ENCODE assay signal across 18 mouse cellular contexts in the genomic region with DNA sequence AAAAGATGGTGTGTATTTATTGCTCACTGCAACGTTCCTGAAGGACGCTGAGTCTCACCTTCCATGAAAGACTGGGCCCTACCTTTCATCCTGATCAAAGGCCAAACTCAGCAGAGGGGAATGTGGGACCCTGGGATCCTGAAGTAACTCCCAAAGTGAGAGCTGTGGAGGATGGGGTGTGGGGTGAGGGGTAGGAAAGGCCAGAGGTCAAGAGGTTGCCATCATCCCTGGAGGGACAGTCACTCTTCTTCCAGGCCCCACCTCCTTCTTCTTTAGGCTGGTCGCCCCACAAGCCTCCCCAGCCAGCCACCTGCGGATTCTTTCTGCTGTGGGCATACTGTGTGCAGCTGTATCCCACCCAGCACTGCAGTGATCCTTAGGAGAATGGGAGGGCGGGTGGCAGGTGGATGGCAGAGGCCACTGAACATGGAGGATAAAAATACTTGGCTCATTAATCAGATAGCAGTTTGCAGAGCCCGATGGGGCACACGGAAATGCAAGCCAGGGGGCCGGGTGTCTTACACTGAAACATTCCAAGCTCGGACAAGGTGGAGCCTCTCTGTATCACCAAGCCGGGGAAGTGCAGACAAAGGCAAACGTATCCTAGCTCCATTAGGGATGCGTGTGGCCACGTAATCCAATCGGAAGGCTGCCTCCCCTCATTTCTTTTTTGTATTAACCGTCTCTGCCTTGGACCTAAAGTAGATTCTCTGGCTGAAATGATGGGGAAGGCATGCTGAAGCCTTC. TPM values are rescaled to one million over a fixed set of nuclear protein-coding genes. Genes with fewer than 3 reads are reported as not detected.
DNase-seq lines count a peak whose midpoint lies in the region; ATAC-seq lines count a peak whose summit lies in the region.
"Had no signal": no experiment of that assay in that cellular context is flagged by ENCODE, and none has a peak within 500 bp of the region (broad histone marks: within the 10 kb centered on the region; RNA-seq: fewer than 3 reads in every experiment).

No protein-coding gene starts in this region.

- H3K9ac ChIP-seq in hindbrain, embryonic 13.5 days, result no peak overlapping the region
- no peak overlapping the region for H3K9ac ChIP-seq in hindbrain, embryonic 14.5 days
- peak overlapping the region; percentile 15 for H3K9ac ChIP-seq in heart, embryonic 16.5 days (ENCODE audit: low read length)
- H3K9ac ChIP-seq: neural tube, embryonic 15.5 days had no signal

- WGBS in hindbrain, embryonic 13.5 days, result 47% methylated on average over 15 of the region's 15 CpGs
- 43% methylated on average over 15 of the region's 15 CpGs for WGBS in hindbrain, embryonic 14.5 days
- 45% methylated on average over 15 of the region's 15 CpGs for WGBS in heart, embryonic 16.5 days

- H3K27me3 ChIP-seq in hindbrain, embryonic 13.5 days, result no peaks in the 10 kb centered on the region
- H3K27me3 ChIP-seq in hindbrain, embryonic 14.5 days (ENCODE audit: control insufficient read depth, insufficient read depth, low read length), result no peaks in the 10 kb centered on the region
- no peaks in the 10 kb centered on the region for H3K27me3 ChIP-seq in heart, embryonic 16.5 days (ENCODE audit: control insufficient read depth, insufficient read depth, low read length)
- H3K27me3 ChIP-seq: neural tube, embryonic 15.5 days had no signal

- ATAC-seq in hindbrain, embryonic 13.5 days (ENCODE audit: low FRiP score), result no peak
- no peak for ATAC-seq in hindbrain, embryonic 14.5 days (ENCODE audit: low FRiP score)
- ATAC-seq in heart, embryonic 16.5 days (replicated peaks; ENCODE audit: extremely low read depth, insufficient read depth, low FRiP score), result no peak
- no peak for ATAC-seq in CD4-positive, CD25-positive, alpha-beta regulatory T cell, adult 4 months

- peak; percentile 34 for DNase-seq in gastrocnemius, postnatal 10 days
- DNase-seq in gastrocnemius, adult 18-20 months (ENCODE audit: low spot score), result no peak
- no peak for DNase-seq in hindbrain, embryonic 14.5 days (ENCODE audit: low spot score)
- DNase-seq in R1 (ENCODE audit: low read depth, low spot score), result peak; percentile 87
- DNase-seq in right cerebral cortex, postnatal 36 days (ENCODE audit: low spot score in 2 of 2), result no peak
- DNase-seq: cerebellum, adult 11-12 months; layer of hippocampus, adult 9-11 months; left cerebral cortex, postnatal 4 days; lung, postnatal 4 days; thymus, postnatal 4 days had no signal

- no peak overlapping the region for H3K4me3 ChIP-seq in hindbrain, embryonic 13.5 days
- no peak overlapping the region for H3K4me3 ChIP-seq in hindbrain, embryonic 14.5 days (replicated peaks; ENCODE audit: low read length)
- no peak overlapping the region for H3K4me3 ChIP-seq in heart, embryonic 16.5 days (ENCODE audit: low read length)
- H3K4me3 ChIP-seq: neural tube, embryonic 15.5 days had no signal

- 0 out of 2 replicates have a peak overlapping the region, but pooled peaks have one; percentile 35 for H3K27ac ChIP-seq in hindbrain, embryonic 13.5 days
- no peak overlapping the region for H3K27ac ChIP-seq in hindbrain, embryonic 14.5 days
- peak overlapping the region; percentile 95 for H3K27ac ChIP-seq in heart, embryonic 16.5 days (ENCODE audit: low read length)
- H3K27ac ChIP-seq: neural tube, embryonic 15.5 days had no signal

- peaks cover 65% of the 10 kb centered on the region for H3K4me1 ChIP-seq in hindbrain, embryonic 13.5 days (replicated peaks)
- peaks cover 27% of the 10 kb centered on the region for H3K4me1 ChIP-seq in hindbrain, embryonic 14.5 days (replicated peaks; ENCODE audit: control insufficient read depth, insufficient read depth, low read length)
- peaks cover 71% of the 10 kb centered on the region for H3K4me1 ChIP-seq in heart, embryonic 16.5 days (ENCODE audit: control insufficient read depth, insufficient read depth, low read length)

- no peaks in the 10 kb centered on the region for H3K9me3 ChIP-seq in hindbrain, embryonic 13.5 days
- no peaks in the 10 kb centered on the region for H3K9me3 ChIP-seq in hindbrain, embryonic 14.5 days (ENCODE audit: control insufficient read depth, low read length)
- no peaks in the 10 kb centered on the region for H3K9me3 ChIP-seq in heart, embryonic 16.5 days (replicated peaks; ENCODE audit: control insufficient read depth, low read length)
- H3K9me3 ChIP-seq: neural tube, embryonic 15.5 days had no signal

- H3K36me3 ChIP-seq in hindbrain, embryonic 13.5 days, result no peaks in the 10 kb centered on the region
- H3K36me3 ChIP-seq in hindbrain, embryonic 14.5 days (replicated peaks; ENCODE audit: control insufficient read depth, insufficient read depth), result no peaks in the 10 kb centered on the region
- no peaks in the 10 kb centered on the region for H3K36me3 ChIP-seq in heart, embryonic 16.5 days (ENCODE audit: control insufficient read depth, insufficient read depth)
- H3K36me3 ChIP-seq: neural tube, embryonic 15.5 days had no signal

- H3K4me2 ChIP-seq in hindbrain, embryonic 13.5 days, result no peak overlapping the region
- no peak overlapping the region for H3K4me2 ChIP-seq in hindbrain, embryonic 14.5 days (replicated peaks)
- peak overlapping the region; percentile 25 for H3K4me2 ChIP-seq in heart, embryonic 16.5 days (ENCODE audit: low read depth, low read length)
- H3K4me2 ChIP-seq: neural tube, embryonic 15.5 days had no signal

RNA-seq across cellular contexts. Expression of a gene that starts 1.3 kb away (rescaled TPM):
- total RNA-seq in gastrocnemius, postnatal 10 days (2021), result 1,000 to 10,000 TPM; 4,961 to 5,359 TPM
- 1,000 to 10,000 TPM; 2,670 to 3,214 TPM for total RNA-seq in gastrocnemius, adult 18-20 months (2021)
- 2.3 and 2.4 TPM in 2 replicates for polyA plus RNA-seq in hindbrain, embryonic 13.5 days (2015; fragmentation: Nextera tagmentation; extraction: Ambion mirVana)
- 1.4 and 2.2 TPM in 2 replicates for polyA plus RNA-seq in hindbrain, embryonic 14.5 days (2014; fragmentation: Nextera tagmentation; extraction: Ambion mirVana)
- 106 and 108 TPM in 2 replicates for polyA plus RNA-seq in heart, embryonic 16.5 days (2015; fragmentation: Nextera tagmentation; extraction: Ambion mirVana)
- not detected for polyA plus RNA-seq in CD4-positive, CD25-positive, alpha-beta regulatory T cell, adult 4 months (2017; shearing (Covaris generic))
- total RNA-seq: monocyte, adult 5-6 weeks had no signal

RNA-seq across cellular contexts. Expression of a gene that starts 11.7 kb away (rescaled TPM):
- total RNA-seq in gastrocnemius, postnatal 10 days (2021), result 10 to 100 TPM; 72.5 to 82.1 TPM
- total RNA-seq in gastrocnemius, adult 18-20 months (2021), result 10 to 100 TPM; 20.2 to 33.2 TPM
- 400 and 410 TPM in 2 replicates for polyA plus RNA-seq in hindbrain, embryonic 13.5 days (2015; fragmentation: Nextera tagmentation; extraction: Ambion mirVana)
- polyA plus RNA-seq in hindbrain, embryonic 14.5 days (2014; fragmentation: Nextera tagmentation; extraction: Ambion mirVana), result 363 and 428 TPM in 2 replicates
- polyA plus RNA-seq in heart, embryonic 16.5 days (2015; fragmentation: Nextera tagmentation; extraction: Ambion mirVana), result 181 and 193 TPM in 2 replicates
- polyA plus RNA-seq in CD4-positive, CD25-positive, alpha-beta regulatory T cell, adult 4 months (2017; shearing (Covaris generic)), result 10 to 100 TPM; 55.4 to 76.7 TPM

RNA-seq across cellular contexts. Expression of a gene that starts 39.9 kb away (rescaled TPM):
- total RNA-seq in gastrocnemius, postnatal 10 days (2021), result under 1 TPM; 0.61 to 0.66 TPM
- total RNA-seq in gastrocnemius, adult 18-20 months (2021), result under 1 TPM; 0.40 to 0.43 TPM
- polyA plus RNA-seq in hindbrain, embryonic 13.5 days (2015; fragmentation: Nextera tagmentation; extraction: Ambion mirVana), result 0.06 TPM in 1 of 2 replicates, not detected in the other
- 0.15 TPM in 1 of 2 replicates, not detected in the other for polyA plus RNA-seq in hindbrain, embryonic 14.5 days (2014; fragmentation: Nextera tagmentation; extraction: Ambion mirVana)
- polyA plus RNA-seq in heart, embryonic 16.5 days (2015; fragmentation: Nextera tagmentation; extraction: Ambion mirVana), result 0.16 and 0.17 TPM in 2 replicates
- not detected for polyA plus RNA-seq in CD4-positive, CD25-positive, alpha-beta regulatory T cell, adult 4 months (2017; shearing (Covaris generic))
- total RNA-seq: monocyte, adult 5-6 weeks had no signal
- polyA plus RNA-seq: cortical plate, adult 2 months; kidney, embryonic 16.5 days; liver, embryonic 16.5 days; neural tube, embryonic 15.5 days had no signal

RNA-seq across cellular contexts. Expression of a gene that starts 43.1 kb away (rescaled TPM):
- total RNA-seq in gastrocnemius, postnatal 10 days (2021), result 10 to 100 TPM; 15.4 to 19.1 TPM
- 10 to 100 TPM in 1 of 2 experiments, 1 to 10 TPM in 1; 7.6 to 10.6 TPM for total RNA-seq in gastrocnemius, adult 18-20 months (2021)
- 104 and 112 TPM in 2 replicates for polyA plus RNA-seq in hindbrain, embryonic 13.5 days (2015; fragmentation: Nextera tagmentation; extraction: Ambion mirVana)
- 64.7 and 69.0 TPM in 2 replicates for polyA plus RNA-seq in hindbrain, embryonic 14.5 days (2014; fragmentation: Nextera tagmentation; extraction: Ambion mirVana)
- 25.3 and 30.6 TPM in 2 replicates for polyA plus RNA-seq in heart, embryonic 16.5 days (2015; fragmentation: Nextera tagmentation; extraction: Ambion mirVana)
- polyA plus RNA-seq in CD4-positive, CD25-positive, alpha-beta regulatory T cell, adult 4 months (2017; shearing (Covaris generic)), result 1 to 10 TPM; 3.8 to 5.5 TPM

Comparison
In these comparisons a context has a peak if more than half of its experiments do, and no peak if none do; other contexts are left out.
1. DNase-seq: peak in gastrocnemius, postnatal 10 days (single experiment) and R1 (single experiment); none in gastrocnemius, adult 18-20 months (single experiment), hindbrain, embryonic 14.5 days (single experiment) and right cerebral cortex, postnatal 36 days (0 of 2).
2. RNA of a gene that starts 1.3 kb away (polyA plus RNA-seq): 106 to 108 TPM in heart, embryonic 16.5 days; 2.3 to 2.4 TPM in hindbrain, embryonic 13.5 days, 1.4 to 2.2 TPM in hindbrain, embryonic 14.5 days and not detected in CD4-positive, CD25-positive, alpha-beta regulatory T cell, adult 4 months; every median in the first group is over 10 times any median in the second.